Mouse (Mus musculus): ENCODE measurements around the gene St3gal3. TPM values are rescaled to one million over a fixed set of nuclear protein-coding genes. Genes with fewer than 3 reads are reported as not detected.

The St3gal3 gene
- polyA plus RNA-seq, 1 experiment from 2014 or later: 9.8 TPM

GRCm38 (mm10) chr4:117887920-117888319 lies 246.8 kb downstream of the St3gal3 start:
- H3K4me1 ChIP-seq: peaks cover 32% of the 10 kb centered on the region
- peak overlapping the region; percentile 92 for H3K4me2 ChIP-seq
- H3K9ac ChIP-seq: 0 out of 2 replicates have a peak overlapping the region, but pooled peaks have one; percentile 82
- no peaks in the 10 kb centered on the region for H3K27me3 ChIP-seq
- H3K9me3 ChIP-seq: no peaks in the 10 kb centered on the region
- peaks cover 27% of the 10 kb centered on the region for H3K36me3 ChIP-seq
- H3K27ac ChIP-seq: no peak overlapping the region
- 80% methylated on average over 2 of the region's 2 CpGs for WGBS
- no peak for ATAC-seq (ENCODE audit: insufficient number of reproducible peaks, insufficient read depth, low FRiP score, low TSS enrichment, low read depth)
- H3K4me3 ChIP-seq: peak overlapping the region; percentile 75

GRCm38 (mm10) chr4:117887133-117887532 lies 247.6 kb downstream of the St3gal3 start, which contains the start of gene Atp6v0b:
TSS of gene Atp6v0b (minus strand) at chr4:117887333.
- no peaks in the 10 kb centered on the region for H3K9me3 ChIP-seq
- no peaks in the 10 kb centered on the region for H3K27me3 ChIP-seq
- H3K4me3 ChIP-seq: peak within 1 kb of the TSS; percentile 75
- peaks cover 27% of the 10 kb centered on the region for H3K36me3 ChIP-seq
- peak within 1 kb of the TSS; percentile 92 for H3K4me2 ChIP-seq
- H3K4me1 ChIP-seq: peaks cover 36% of the 10 kb centered on the region
- under 1% methylated on average over 37 of the region's 37 CpGs for WGBS
- ATAC-seq (ENCODE audit: insufficient number of reproducible peaks, insufficient read depth, low FRiP score, low TSS enrichment, low read depth): peak; percentile 83
- peak within 1 kb of the TSS; percentile 82 for H3K9ac ChIP-seq
- no peak within 1 kb of the TSS for H3K27ac ChIP-seq

GRCm38 (mm10) chr4:117886644-117887043 lies 248.1 kb downstream of the St3gal3 start:
- Histone ChIP-seq H3K27ac (no peak overlapping the region), H3K27me3 (no peaks in the 10 kb centered on the region), H3K4me2 (peak overlapping the region; percentile 92), H3K9me3 (no peaks in the 10 kb centered on the region), H3K36me3 (peaks cover 27% of the 10 kb centered on the region), H3K4me3 (peak overlapping the region; percentile 75), H3K4me1 (peaks cover 40% of the 10 kb centered on the region), H3K9ac (peak overlapping the region; percentile 82)
- no peak for ATAC-seq (ENCODE audit: insufficient number of reproducible peaks, insufficient read depth, low FRiP score, low TSS enrichment, low read depth)
- WGBS: 3% methylated on average over 21 of the region's 24 CpGs

DNA sequence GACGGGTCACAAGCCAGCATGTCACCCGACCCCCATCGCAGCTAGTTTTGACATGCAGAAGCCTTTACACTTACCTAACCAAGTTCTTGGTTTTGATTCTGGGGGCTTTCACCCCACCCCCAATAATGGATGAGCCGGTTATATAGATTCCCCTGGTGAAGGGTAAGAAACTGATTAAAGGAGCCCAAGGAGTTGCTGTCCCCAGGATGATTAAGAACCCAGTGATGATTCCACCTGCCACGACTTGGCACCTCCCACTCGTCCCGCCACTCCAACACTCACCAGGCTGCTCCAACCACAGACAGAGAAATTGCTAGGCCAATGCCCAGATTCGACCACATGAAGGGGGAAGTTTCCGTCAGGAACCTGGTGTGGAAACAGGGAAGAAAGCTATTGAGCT lies 248.7 kb downstream of the St3gal3 start:
- H3K9ac ChIP-seq: peak overlapping the region; percentile 82
- peak overlapping the region; percentile 75 for H3K4me3 ChIP-seq
- 84% methylated on average over 9 of the region's 9 CpGs for WGBS
- H3K4me2 ChIP-seq: peak overlapping the region; percentile 92
- no peak for ATAC-seq (ENCODE audit: insufficient number of reproducible peaks, insufficient read depth, low FRiP score, low TSS enrichment, low read depth)
- H3K36me3 ChIP-seq: peaks cover 30% of the 10 kb centered on the region
- H3K9me3 ChIP-seq: no peaks in the 10 kb centered on the region
- no peaks in the 10 kb centered on the region for H3K27me3 ChIP-seq
- H3K4me1 ChIP-seq: peaks cover 39% of the 10 kb centered on the region
- no peak overlapping the region for H3K27ac ChIP-seq

DNA sequence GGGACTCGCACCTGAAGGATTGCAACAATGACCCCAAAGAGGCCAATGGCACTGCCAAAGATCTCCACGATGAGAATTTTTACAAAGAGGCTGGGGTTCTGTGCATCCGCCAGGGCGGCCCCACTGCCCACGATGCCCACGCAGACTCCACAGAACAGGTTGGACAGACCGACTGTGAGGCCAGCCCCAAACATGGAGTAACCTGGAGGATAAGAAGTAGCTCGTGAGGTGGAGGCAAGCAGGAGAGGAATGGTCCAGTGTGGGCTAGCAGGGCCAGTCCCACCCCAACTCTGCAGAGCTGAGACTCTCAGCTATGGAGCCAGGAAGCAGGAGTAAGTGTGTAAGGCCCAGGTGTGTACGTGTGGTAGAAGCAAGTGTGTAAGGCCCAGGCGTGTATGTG lies 249.6 kb downstream of the St3gal3 start:
- no peak overlapping the region for H3K4me2 ChIP-seq
- whole genome bisulfite sequencing: 92% methylated on average over 10 of the region's 10 CpGs
- ATAC-seq (ENCODE audit: insufficient number of reproducible peaks, insufficient read depth, low FRiP score, low TSS enrichment, low read depth): no peak

DNA sequence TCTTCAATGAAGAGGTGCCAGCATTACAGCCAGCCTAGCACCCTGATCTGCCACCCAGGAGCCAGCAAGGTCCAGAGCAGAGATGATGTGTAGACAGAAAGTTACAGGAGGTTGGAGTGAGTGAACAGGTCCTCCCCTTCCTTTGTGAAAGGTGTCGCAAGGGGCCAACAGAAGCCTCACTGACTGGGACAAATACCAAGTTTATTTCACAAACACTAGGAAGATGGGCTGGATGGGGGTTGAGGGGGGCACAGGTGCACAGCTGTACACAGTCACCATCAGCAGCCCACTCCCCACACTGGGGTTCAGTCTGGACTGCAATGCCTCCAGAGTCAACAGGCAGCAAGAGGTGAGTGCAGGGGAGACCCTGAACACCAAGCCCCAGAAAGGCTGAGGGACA lies 250.6 kb downstream of the St3gal3 start:
- peaks cover 39% of the 10 kb centered on the region for H3K4me1 ChIP-seq
- peak overlapping the region; percentile 76 for H3K4me2 ChIP-seq
- no peak overlapping the region for H3K27ac ChIP-seq
- ATAC-seq (ENCODE audit: insufficient number of reproducible peaks, insufficient read depth, low FRiP score, low TSS enrichment, low read depth): no peak
- peaks cover 41% of the 10 kb centered on the region for H3K36me3 ChIP-seq
- H3K4me3 ChIP-seq: peak overlapping the region; percentile 81
- H3K27me3 ChIP-seq: no peaks in the 10 kb centered on the region
- H3K9me3 ChIP-seq: no peaks in the 10 kb centered on the region
- H3K9ac ChIP-seq: peak overlapping the region; percentile 88
- WGBS: 100% methylated on average over 1 of the region's 1 CpGs

More for the DNA sequence above, 249.6 kb downstream of the St3gal3 start:
- Histone ChIP-seq H3K9ac (no peak overlapping the region), H3K9me3 (no peaks in the 10 kb centered on the region), H3K27me3 (no peaks in the 10 kb centered on the region), H3K4me1 (peaks cover 36% of the 10 kb centered on the region), H3K27ac (no peak overlapping the region), H3K36me3 (peaks cover 39% of the 10 kb centered on the region), H3K4me3 (no peak overlapping the region)

- peak within 1 kb of the TSS; percentile 76 for H3K4me2 ChIP-seq
- peaks cover 39% of the 10 kb centered on the region for H3K4me1 ChIP-seq
- peak; percentile 63 for ATAC-seq (ENCODE audit: insufficient number of reproducible peaks, insufficient read depth, low FRiP score, low TSS enrichment, low read depth)
- 2% methylated on average over 49 of the region's 103 CpGs for WGBS
- H3K36me3 ChIP-seq: peaks cover 47% of the 10 kb centered on the region
- H3K27me3 ChIP-seq: no peaks in the 10 kb centered on the region
- no peaks in the 10 kb centered on the region for H3K9me3 ChIP-seq
- H3K9ac ChIP-seq: peak within 1 kb of the TSS; percentile 88
- peak within 1 kb of the TSS; percentile 81 for H3K4me3 ChIP-seq
- H3K27ac ChIP-seq: peak within 1 kb of the TSS; percentile 80
These were observed 251.7 kb downstream of the St3gal3 start, which contains the start of gene B4galt2 for GRCm38 (mm10) chr4:117882701-117883691. TSS of gene B4galt2 (minus strand) at chr4:117883487.

Other genes with a start within 250 kb of the St3gal3 start
- gene Atp6v0b, start 247.6 kb downstream of the St3gal3 start, polyA plus RNA-seq (2015; fragmentation: Nextera tagmentation; extraction: Ambion mirVana): 183 and 186 TPM in 2 replicates
- 19.2 and 20.2 TPM in 2 replicates for gene Dph2, start 242.9 kb downstream of the St3gal3 start, polyA plus RNA-seq (2015; fragmentation: Nextera tagmentation; extraction: Ambion mirVana)
- gene Ipo13, start 219.9 kb downstream of the St3gal3 start, polyA plus RNA-seq (2015; fragmentation: Nextera tagmentation; extraction: Ambion mirVana): 46.0 and 47.3 TPM in 2 replicates
- 3.1 and 3.6 TPM in 2 replicates for gene Artn, start 205.2 kb downstream of the St3gal3 start, polyA plus RNA-seq (2015; fragmentation: Nextera tagmentation; extraction: Ambion mirVana)
- gene Kdm4a, start 45.1 kb upstream of the St3gal3 start, polyA plus RNA-seq (2015; fragmentation: Nextera tagmentation; extraction: Ambion mirVana): 55.0 and 56.9 TPM in 2 replicates
- gene Ptprf, start 156.5 kb upstream of the St3gal3 start, polyA plus RNA-seq (2015; fragmentation: Nextera tagmentation; extraction: Ambion mirVana): 79.8 and 88.8 TPM in 2 replicates